Mouse (Mus musculus) cerebellum, adult 11 months (tissue): ENCODE measurements around the gene Mrpl37.

Experiments
- DNase-seq: peaks from one replicate; pipeline ENCODE4 v3.0.0; 2022

Mrpl37 gene

GRCm38 (mm10) chr4:107015971-107016511 lies 50.6 kb downstream of the Mrpl37 start:
- no peak for DNase-seq

DNA sequence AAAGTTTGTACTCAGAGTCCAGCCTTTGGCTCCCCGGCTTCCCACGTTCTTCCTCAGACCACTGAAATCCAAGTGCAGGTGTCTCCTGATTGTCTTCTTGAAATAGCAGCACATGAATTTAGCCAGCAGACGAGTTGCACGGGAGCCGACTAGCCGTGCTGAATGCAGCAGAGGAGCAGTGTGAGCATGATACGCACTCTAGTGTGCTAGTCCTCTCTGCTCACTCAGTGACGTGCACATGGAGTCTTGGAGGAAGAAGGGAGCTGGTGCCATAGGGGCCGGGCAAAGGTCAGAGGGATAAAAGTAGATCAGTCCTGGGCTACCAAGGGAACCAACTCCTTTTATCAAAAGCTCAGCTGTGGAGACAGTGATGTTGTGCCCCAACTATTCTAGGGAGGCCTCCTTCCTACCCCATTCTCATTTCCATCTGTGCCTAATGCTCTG lies 52.8 kb downstream of the Mrpl37 start:
- no peak for DNase-seq

DNA sequence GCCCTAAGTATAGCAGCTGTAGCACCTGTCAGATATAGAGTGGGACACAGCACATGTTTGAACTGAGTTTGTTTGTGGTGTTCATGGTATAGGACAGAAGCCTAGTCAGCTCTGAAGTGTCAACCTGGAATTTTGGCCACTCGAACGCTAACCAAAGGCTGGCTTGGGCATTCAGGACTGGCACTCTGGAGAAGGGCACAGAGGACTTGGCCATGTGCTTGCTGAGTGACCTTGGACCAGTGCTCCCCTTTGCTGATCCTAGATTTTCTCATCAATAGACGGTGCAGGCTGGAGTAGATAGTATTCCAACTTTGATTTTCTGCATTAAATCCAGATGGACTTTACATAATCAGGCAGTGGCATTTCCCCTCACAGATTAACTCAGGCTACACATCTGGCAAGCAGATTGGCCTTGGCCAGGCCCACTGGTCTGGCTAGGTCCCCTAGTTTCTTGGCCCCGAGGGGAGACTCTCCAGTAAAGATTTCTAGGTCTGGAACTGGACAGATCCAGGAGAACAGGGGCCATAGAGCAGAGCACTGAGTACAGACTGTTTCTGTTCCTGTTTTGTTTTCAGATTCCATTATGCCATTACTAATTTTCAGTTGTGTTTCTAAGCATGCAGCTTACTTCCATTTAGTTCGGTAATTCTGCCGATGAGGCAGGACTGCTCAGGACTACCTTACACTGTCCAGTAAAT lies 53.4 kb downstream of the Mrpl37 start:
- DNase-seq = no peak

DNA sequence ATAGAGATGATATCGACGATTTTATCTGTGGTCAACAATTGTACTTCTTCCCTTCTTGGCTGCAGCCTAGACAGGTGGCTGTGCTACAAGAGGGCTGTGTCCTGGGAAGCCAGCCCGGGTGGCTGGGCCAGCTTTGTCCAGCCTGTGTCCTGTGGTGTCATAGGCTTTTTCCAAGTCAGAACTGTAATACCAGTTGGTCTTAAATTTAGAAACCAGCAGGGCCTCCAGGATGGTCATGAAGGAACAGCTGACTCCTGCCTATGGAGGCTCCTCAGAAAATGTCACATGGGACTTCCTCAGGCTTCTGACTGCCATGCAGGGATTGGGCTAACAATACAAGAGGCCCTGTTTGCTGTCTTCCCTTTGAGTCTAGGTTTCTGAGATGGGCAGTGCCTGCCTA lies 54.1 kb downstream of the Mrpl37 start:
- peak; percentile 80 for DNase-seq

DNA sequence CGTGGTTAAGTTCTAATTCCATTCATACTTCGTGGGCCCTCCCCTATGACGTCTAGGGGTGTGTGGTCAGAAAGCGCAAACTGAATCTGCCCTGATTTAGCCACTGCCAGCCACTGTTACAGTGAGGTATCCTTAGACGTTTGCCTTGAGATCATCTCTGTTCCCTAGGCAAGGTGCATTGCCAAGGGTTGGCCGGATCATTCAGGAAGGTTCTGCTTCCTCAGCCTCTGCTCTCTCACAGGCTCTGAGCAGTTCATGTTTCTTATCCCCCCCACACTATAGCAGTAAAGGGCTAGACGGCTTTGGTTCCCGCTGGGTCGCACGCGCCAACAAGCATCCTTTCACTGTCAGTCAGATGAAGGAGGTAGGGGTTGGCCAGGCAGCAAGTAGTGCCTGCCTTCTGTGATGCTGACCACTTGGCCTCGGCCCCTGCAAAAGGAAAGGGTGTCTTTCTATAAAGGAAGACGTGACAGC lies 54.6 kb downstream of the Mrpl37 start:
- DNase-seq = no peak

GRCm38 (mm10) chr4:107011325-107012004 lies 55.2 kb downstream of the Mrpl37 start:
- DNase-seq = no peak

- DNase-seq = peak; percentile 62
Measured at GRCm38 (mm10) chr4:107009548-107009947, 57.1 kb downstream of the Mrpl37 start.

DNA sequence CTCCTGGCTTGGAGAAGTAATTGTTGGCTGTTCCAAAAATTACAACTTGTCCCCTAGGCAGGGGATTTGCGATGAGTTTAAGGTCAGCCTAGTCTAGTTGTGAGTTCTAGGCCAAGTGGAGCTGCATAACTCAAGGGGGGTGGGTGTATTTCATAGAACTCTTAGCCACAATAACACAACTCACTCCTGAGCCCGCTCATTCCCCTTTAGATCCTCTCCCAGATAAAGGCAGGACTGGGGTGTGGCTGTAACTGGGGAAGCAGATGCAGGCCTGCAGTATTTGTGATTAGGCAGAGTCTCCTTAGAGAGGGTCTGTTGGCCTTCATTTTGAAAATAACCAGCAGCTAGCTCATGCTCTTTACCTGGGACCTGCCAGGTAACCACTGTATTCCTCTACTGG lies 58.5 kb downstream of the Mrpl37 start:
- DNase-seq = no peak

DNA sequence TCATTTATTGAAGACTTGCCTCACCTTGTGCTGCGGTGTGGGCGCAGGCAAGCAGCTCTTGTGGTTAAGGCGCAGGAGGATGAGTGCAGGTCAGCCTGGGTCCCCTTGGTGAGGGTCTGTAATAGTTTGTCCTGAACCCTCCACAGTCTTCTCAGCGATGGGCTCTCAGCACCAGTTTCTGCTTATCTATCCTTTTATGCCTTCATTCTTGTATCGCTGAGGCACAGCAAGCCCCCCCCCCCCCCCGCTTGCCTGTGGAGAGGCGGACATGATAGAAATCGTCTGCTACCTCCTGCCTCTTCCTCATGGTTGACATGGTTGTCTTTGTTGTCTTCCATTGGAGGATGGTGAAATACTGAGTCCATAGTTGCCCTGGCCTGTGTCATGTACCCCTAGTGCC lies 59.3 kb downstream of the Mrpl37 start:
- DNase-seq = no peak

DNA sequence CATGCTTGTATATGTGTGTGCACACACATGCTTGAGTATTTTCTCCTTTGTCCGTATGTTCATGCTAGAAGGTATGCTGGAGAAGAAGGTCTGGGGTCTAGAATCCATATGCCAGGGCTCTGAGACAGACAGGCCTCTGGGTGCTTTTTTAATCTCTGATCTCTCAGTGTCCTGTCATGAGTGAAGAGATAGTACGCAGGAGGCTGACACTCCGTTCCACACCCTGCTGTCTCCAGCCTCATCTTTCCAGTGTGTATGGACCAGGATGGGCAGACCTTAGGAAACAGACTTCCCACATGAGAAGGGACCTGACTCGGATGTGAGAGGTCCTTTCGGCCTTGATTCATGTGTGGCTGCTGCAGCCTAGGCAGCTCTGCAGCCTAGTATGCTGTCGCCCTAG lies 59.9 kb downstream of the Mrpl37 start:
- no peak for DNase-seq

GRCm38 (mm10) chr4:107006229-107006628 lies 60.4 kb downstream of the Mrpl37 start:
- DNase-seq = peak; percentile 54
